Mouse (Mus musculus): ENCODE measurements around the gene Gm12216. TPM values are rescaled to one million over a fixed set of nuclear protein-coding genes. Genes with fewer than 3 reads are reported as not detected.

The Gm12216 gene
- total and polyA plus RNA-seq, 2 experiments: 2.7 to 3.2 TPM

DNA sequence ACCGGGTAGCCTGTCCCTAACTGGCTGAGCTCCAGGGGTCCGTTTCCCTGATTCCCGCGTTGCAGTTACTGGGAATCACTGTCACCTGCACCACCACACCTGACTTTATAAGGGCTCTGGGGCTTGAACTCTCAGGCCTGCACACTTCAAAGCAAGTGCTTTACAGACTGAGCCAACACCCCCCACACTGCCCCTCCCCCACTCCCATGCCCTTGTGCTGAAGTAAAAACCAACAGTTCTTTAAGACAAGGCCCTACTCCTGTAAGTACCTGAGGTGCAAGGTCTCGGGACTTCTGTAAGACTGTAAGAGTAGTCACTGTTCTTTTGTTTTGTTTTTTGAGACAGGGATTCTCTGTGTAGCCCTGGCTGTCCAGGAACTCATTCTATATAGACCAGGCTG is 80.6 kb downstream of the Gm12216 start:
- TF ChIP-seq CTCF (IDR thresholded peaks at IDR 0.05; ENCODE audit: low read depth, low read length) (no peak), POLR2A (IDR thresholded peaks at IDR 0.05; ENCODE audit: extremely low read depth, insufficient read depth, low read length) (no peak)
- no peaks in the 10 kb centered on the region for H3K79me2 ChIP-seq (ENCODE audit: control insufficient read depth, insufficient read depth, low read length)
- no peak for DNase-seq (ENCODE audit: extremely low read depth, low read depth, low spot score)
- no peak overlapping the region for H3K4me3 ChIP-seq (ENCODE audit: insufficient read depth, low read depth, low read length)
- no peak overlapping the region for H3K9ac ChIP-seq (ENCODE audit: low read depth, low read length)
- WGBS: 72% methylated on average over 5 of the region's 5 CpGs
- H3K36me3 ChIP-seq (ENCODE audit: control insufficient read depth, insufficient read depth, low read length): peaks cover 26% of the 10 kb centered on the region
- no peak overlapping the region; the same call in 1 of the 2 replicates for H3K27ac ChIP-seq (replicated peaks; ENCODE audit: insufficient read depth, low read depth, low read length)
- H3K27me3 ChIP-seq (ENCODE audit: control insufficient read depth, insufficient read depth, low read length): no peaks in the 10 kb centered on the region
- peaks cover 24% of the 10 kb centered on the region for H3K4me1 ChIP-seq (ENCODE audit: control insufficient read depth, insufficient read depth, low read length)

DNA sequence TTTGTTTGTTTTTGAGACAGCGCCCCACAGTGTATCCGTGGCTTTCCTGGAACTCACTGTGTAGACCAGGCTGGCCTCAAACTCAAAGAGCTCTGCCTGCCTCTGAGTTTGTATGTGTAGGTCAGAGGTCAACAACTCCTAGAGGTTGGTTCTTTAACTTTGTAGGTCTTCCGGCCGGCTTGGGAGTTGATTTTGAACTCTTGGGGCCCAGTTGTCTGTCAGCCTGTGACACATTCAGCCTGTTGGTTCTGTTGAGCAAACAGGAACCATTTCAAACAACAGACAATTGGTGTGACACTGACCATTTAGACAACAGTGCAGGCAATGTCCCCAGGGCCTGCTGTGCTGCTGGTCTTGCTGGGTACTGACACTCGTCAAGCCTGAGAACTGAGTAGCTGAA is 81.3 kb downstream of the Gm12216 start:
- H3K36me3 ChIP-seq (ENCODE audit: control insufficient read depth, insufficient read depth, low read length): peaks cover 27% of the 10 kb centered on the region
- no peak overlapping the region for H3K9ac ChIP-seq (ENCODE audit: low read depth, low read length)
- H3K79me2 ChIP-seq (ENCODE audit: control insufficient read depth, insufficient read depth, low read length): no peaks in the 10 kb centered on the region; the same call in 1 of the 2 replicates
- peak overlapping the region; percentile 19 for H3K27ac ChIP-seq (replicated peaks; ENCODE audit: insufficient read depth, low read depth, low read length)
- no peak for DNase-seq (ENCODE audit: extremely low read depth, low read depth, low spot score)
- no peak overlapping the region for H3K4me3 ChIP-seq (ENCODE audit: insufficient read depth, low read depth, low read length)
- no peak for TF ChIP-seq POLR2A (IDR thresholded peaks at IDR 0.05; ENCODE audit: extremely low read depth, insufficient read depth, low read length)
- no peak for TF ChIP-seq CTCF (IDR thresholded peaks at IDR 0.05; ENCODE audit: low read depth, low read length)
- 34% methylated on average over 5 of the region's 5 CpGs for WGBS
- H3K4me1 ChIP-seq (ENCODE audit: control insufficient read depth, insufficient read depth, low read length): peaks cover 24% of the 10 kb centered on the region
- H3K27me3 ChIP-seq (ENCODE audit: control insufficient read depth, insufficient read depth, low read length): no peaks in the 10 kb centered on the region

DNA sequence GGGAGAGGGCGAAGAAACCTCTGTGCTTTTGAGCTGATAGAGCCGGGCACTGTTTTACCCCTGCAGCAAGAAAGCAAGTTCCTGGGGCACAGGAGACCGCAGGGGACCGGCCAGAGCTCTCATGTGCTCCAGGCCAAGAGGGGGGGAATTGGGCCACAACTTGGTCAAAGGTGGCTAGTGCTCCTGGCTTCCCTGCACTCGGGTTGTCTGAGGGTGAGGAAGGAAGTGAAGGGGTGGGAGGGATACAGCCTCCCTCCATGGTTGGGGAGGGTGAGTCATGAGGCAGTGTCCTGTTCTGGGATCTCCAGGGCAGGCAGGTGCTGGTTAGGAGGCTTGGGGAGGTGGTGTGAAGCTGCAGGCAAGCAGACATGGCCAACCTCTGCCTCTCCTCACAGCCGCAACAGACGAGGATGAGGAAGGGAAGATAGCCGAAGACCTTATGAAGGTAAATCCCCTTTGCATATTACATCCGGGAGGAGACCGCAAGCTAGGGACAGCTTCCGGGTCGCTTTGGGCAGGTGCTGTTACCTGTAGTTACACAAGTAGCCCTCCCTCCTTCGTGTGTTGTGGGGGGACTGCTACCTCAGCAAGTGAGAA is 84.3 kb downstream of the Gm12216 start:
- peaks cover 14% of the 10 kb centered on the region for H3K4me1 ChIP-seq (ENCODE audit: control insufficient read depth, insufficient read depth, low read length)
- no peaks in the 10 kb centered on the region; the same call in 1 of the 2 replicates for H3K79me2 ChIP-seq (ENCODE audit: control insufficient read depth, insufficient read depth, low read length)
- DNase-seq (ENCODE audit: extremely low read depth, low read depth, low spot score): no peak
- peaks cover 35% of the 10 kb centered on the region for H3K36me3 ChIP-seq (ENCODE audit: control insufficient read depth, insufficient read depth, low read length)
- 0 out of 2 replicates have a peak overlapping the region, but pooled peaks have one; percentile 5 for H3K27ac ChIP-seq (replicated peaks; ENCODE audit: insufficient read depth, low read depth, low read length)
- H3K9ac ChIP-seq (ENCODE audit: low read depth, low read length): no peak overlapping the region
- WGBS: 69% methylated on average over 13 of the region's 13 CpGs
- H3K4me3 ChIP-seq (ENCODE audit: insufficient read depth, low read depth, low read length): no peak overlapping the region
- TF ChIP-seq CTCF (IDR thresholded peaks at IDR 0.05; ENCODE audit: low read depth, low read length) (no peak), POLR2A (IDR thresholded peaks at IDR 0.05; ENCODE audit: extremely low read depth, insufficient read depth, low read length) (no peak)
- no peaks in the 10 kb centered on the region for H3K27me3 ChIP-seq (ENCODE audit: control insufficient read depth, insufficient read depth, low read length)

DNA sequence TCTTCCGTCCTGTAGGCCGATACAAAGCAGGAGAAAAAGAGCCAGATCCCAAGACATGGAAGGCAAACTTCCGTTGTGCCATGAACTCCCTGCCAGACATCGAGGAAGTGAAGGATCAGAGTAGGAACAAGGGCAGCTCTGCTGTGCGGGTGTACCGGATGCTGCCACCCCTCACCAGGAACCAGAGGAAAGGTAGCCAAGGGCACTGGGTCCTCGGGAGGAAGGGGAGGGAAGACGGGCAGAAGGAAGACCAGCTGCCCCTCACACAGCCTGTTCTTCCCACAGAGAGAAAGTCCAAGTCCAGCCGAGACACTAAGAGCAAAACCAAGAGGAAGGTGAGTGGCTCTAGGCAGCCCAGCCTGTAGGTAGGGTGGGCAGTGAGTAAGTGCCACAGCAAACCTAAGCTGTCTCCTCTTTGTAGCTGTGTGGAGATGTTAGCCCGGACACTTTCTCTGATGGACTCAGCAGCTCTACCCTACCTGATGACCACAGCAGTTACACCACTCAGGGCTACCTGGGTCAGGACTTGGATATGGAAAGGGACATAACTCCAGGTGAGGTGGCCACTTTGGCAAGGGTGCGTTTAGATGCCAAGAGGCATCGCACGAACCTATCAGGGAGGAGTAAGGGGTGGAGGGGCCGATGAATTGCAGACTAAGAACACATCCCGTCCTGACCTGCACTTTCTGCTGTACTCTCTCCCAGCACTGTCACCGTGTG is 85.3 kb downstream of the Gm12216 start:
- Histone ChIP-seq H3K79me2 (ENCODE audit: control insufficient read depth, insufficient read depth, low read length) (no peaks in the 10 kb centered on the region; the same call in 1 of the 2 replicates), H3K36me3 (ENCODE audit: control insufficient read depth, insufficient read depth, low read length) (peaks cover 35% of the 10 kb centered on the region), H3K4me1 (ENCODE audit: control insufficient read depth, insufficient read depth, low read length) (peaks cover 16% of the 10 kb centered on the region), H3K27me3 (ENCODE audit: control insufficient read depth, insufficient read depth, low read length) (no peaks in the 10 kb centered on the region), H3K9ac (ENCODE audit: low read depth, low read length) (no peak overlapping the region), H3K27ac (replicated peaks; ENCODE audit: insufficient read depth, low read depth, low read length) (no peak overlapping the region), H3K4me3 (ENCODE audit: insufficient read depth, low read depth, low read length) (no peak overlapping the region)
- WGBS: 78% methylated on average over 16 of the region's 16 CpGs
- no peak for DNase-seq (ENCODE audit: extremely low read depth, low read depth, low spot score)
- no peak for TF ChIP-seq CTCF (IDR thresholded peaks at IDR 0.05; ENCODE audit: low read depth, low read length)
- no peak for TF ChIP-seq POLR2A (IDR thresholded peaks at IDR 0.05; ENCODE audit: extremely low read depth, insufficient read depth, low read length)

DNA sequence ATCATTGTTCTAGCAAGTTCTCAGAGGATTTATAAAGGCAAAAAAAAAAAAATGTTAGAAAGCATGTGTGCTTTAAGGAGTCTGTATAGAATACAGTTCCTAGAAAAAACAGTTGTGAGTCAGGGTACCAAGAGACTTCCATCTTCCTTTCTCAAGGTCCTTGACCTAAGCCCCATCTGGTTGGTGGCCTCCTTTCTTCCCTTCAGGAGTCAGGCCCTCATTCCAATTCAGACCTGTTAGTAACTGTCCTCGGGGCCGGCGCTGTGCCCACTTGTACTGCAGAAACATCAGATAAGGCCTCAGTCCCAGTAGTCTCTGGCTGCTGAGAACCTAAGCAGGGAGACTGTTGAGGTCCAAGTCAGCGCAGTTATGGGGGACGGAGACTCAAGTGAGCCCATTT is 86.0 kb downstream of the Gm12216 start, which contains the start of gene Gm17334:
Gene Gm17334, minus strand, starts transcription at position 101 of the 400 bp plus-strand sequence.
- Histone ChIP-seq H3K79me2 (ENCODE audit: control insufficient read depth, insufficient read depth, low read length) (no peaks in the 10 kb centered on the region; the same call in 1 of the 2 replicates), H3K9ac (ENCODE audit: low read depth, low read length) (peak within 1 kb of the TSS; percentile 50), H3K36me3 (ENCODE audit: control insufficient read depth, insufficient read depth, low read length) (peaks cover 35% of the 10 kb centered on the region), H3K4me1 (ENCODE audit: control insufficient read depth, insufficient read depth, low read length) (peaks cover 16% of the 10 kb centered on the region), H3K27ac (replicated peaks; ENCODE audit: insufficient read depth, low read depth, low read length) (peak within 1 kb of the TSS; percentile 30; the same call in 1 of the 2 replicates), H3K27me3 (ENCODE audit: control insufficient read depth, insufficient read depth, low read length) (no peaks in the 10 kb centered on the region), H3K4me3 (ENCODE audit: insufficient read depth, low read depth, low read length) (peak within 1 kb of the TSS; percentile 24)
- WGBS: 78% methylated on average over 5 of the region's 5 CpGs
- DNase-seq (ENCODE audit: extremely low read depth, low read depth, low spot score): no peak
- TF ChIP-seq CTCF (IDR thresholded peaks at IDR 0.05; ENCODE audit: low read depth, low read length) (no peak), POLR2A (IDR thresholded peaks at IDR 0.05; ENCODE audit: extremely low read depth, insufficient read depth, low read length) (no peak)

Measured in liver, adult 2 months (tissue).